Mouse (Mus musculus) liver, postnatal 0 days (tissue): ENCODE data around the gene Disp1. TPM values are rescaled to one million over a fixed set of nuclear protein-coding genes. Genes with fewer than 3 reads are reported as not detected.

Experiments
- ATAC-seq: fragments of 200-750 bp; cut with Nextera tagmentation; 2 replicates; pipeline ENCODE4 v1.8.0; 2017; ENCODE audit warnings: mild to moderate bottlenecking, moderate library complexity
- DNase-seq: peaks from one replicate; pipeline ENCODE4 v3.0.0-alpha.2; 2016
- H3K27ac ChIP-seq: fragments of 300-500 bp; sonication (generic); 2 replicates; pipeline ENCODE4 v1.5.1; 2014; ENCODE audit warnings: antibody characterized with exemption, moderate library complexity, mild to moderate bottlenecking, low read depth
- H3K27me3 ChIP-seq: fragments of 300-500 bp; sonication (generic); 2 replicates; pipeline ENCODE4 v1.6.1; 2014; ENCODE audit warnings: low read length, control low read depth, mixed read lengths; ENCODE audit not compliant: insufficient read depth
- H3K36me3 ChIP-seq: fragments of 300-500 bp; sonication (generic); replicated peaks from 2 replicates; pipeline ENCODE4 v1.6.1; 2014; ENCODE audit warnings: mild to moderate bottlenecking, control low read depth, low read length, moderate library complexity, mixed read lengths; ENCODE audit not compliant: insufficient read depth
- H3K4me1 ChIP-seq: fragments of 300-500 bp; sonication (generic); 2 replicates; pipeline ENCODE4 v1.6.1; 2014; ENCODE audit warnings: antibody characterized with exemption, mild to moderate bottlenecking, control low read depth; ENCODE audit not compliant: insufficient read depth
- H3K4me2 ChIP-seq: fragments of 300-500 bp; sonication (generic); 2 replicates; pipeline ENCODE4 v1.6.1; 2014; ENCODE audit warnings: low read depth, mild to moderate bottlenecking, low read length, moderate library complexity, mixed read lengths
- H3K4me3 ChIP-seq: fragments of 300-500 bp; sonication (generic); 2 replicates; pipeline ENCODE4 v1.5.1; 2014; ENCODE audit warnings: low read depth, low read length
- H3K9ac ChIP-seq: fragments of 300-500 bp; sonication (generic); replicated peaks from 2 replicates; pipeline ENCODE4 v1.6.1; 2014; ENCODE audit warnings: mild to moderate bottlenecking, moderate library complexity
- H3K9me3 ChIP-seq: fragments of 300-500 bp; sonication (generic); 2 replicates; pipeline ENCODE4 v1.6.1; 2016; ENCODE audit warnings: mild to moderate bottlenecking, control low read depth, low read length, mixed read lengths
- CTCF ChIP-seq: sonication (generic); IDR thresholded peaks from 2 replicates; pipeline ENCODE4 v1.5.1; 2016; ENCODE audit warnings: antibody characterized with exemption, low read depth
- EP300 ChIP-seq: IDR thresholded peaks from 2 replicates; pipeline ENCODE4 v1.6.1; 2016; ENCODE audit warnings: antibody characterized with exemption, low read depth, mild to moderate bottlenecking
- WGBS: fragments of 180-500 bp; shearing (Covaris S2); extraction: QIAGEN DNeasy Blood & Tissue Kit; methylation state at CpG from one replicate; pipeline ENCODE4 v1.1.7; 2014; ENCODE audit not compliant: insufficient replicate concordance; 5-methylcytosine and 5-hydroxymethylcytosine counted together
- polyA plus RNA-seq: library from polyadenylated mRNA; unstranded; fragments of >200 nt; fragmentation: Nextera tagmentation; extraction: Ambion mirVana; gene quantifications from 2 replicates; pipeline ENCODE4 v1.2.1, GENCODE M21; 2015

Disp1 gene
- polyA plus RNA-seq, 1 experiment from 2014 or later = 1.9 TPM

GRCm38 (mm10) chr1:183212757-183213211, 8.5 kb downstream of the Disp1 start:
- Histone ChIP-seq H3K27me3 (no peaks in the 10 kb centered on the region), H3K9ac (no peak overlapping the region), H3K9me3 (no peaks in the 10 kb centered on the region), H3K4me2 (no peak overlapping the region), H3K4me1 (no peaks in the 10 kb centered on the region), H3K36me3 (no peaks in the 10 kb centered on the region), H3K4me3 (no peak overlapping the region), H3K27ac (no peak overlapping the region)
- ATAC-seq (no peak), DNase-seq (no peak)
- TF ChIP-seq EP300 = no peak
- WGBS = 56% methylated on average over 6 of the region's 6 CpGs

GRCm38 (mm10) chr1:183210115-183210514, 11.2 kb downstream of the Disp1 start:
- H3K36me3 ChIP-seq = no peaks in the 10 kb centered on the region
- TF ChIP-seq EP300 (no peak), CTCF (no peak)
- no peak overlapping the region for H3K4me2 ChIP-seq
- WGBS = 85% methylated on average over 8 of the region's 8 CpGs
- DNase-seq = no peak
- H3K27me3 ChIP-seq = no peaks in the 10 kb centered on the region
- no peak overlapping the region for H3K27ac ChIP-seq
- H3K4me1 ChIP-seq = no peaks in the 10 kb centered on the region
- ATAC-seq = no peak
- no peak overlapping the region for H3K4me3 ChIP-seq
- H3K9me3 ChIP-seq = no peaks in the 10 kb centered on the region
- H3K9ac ChIP-seq = no peak overlapping the region

DNA sequence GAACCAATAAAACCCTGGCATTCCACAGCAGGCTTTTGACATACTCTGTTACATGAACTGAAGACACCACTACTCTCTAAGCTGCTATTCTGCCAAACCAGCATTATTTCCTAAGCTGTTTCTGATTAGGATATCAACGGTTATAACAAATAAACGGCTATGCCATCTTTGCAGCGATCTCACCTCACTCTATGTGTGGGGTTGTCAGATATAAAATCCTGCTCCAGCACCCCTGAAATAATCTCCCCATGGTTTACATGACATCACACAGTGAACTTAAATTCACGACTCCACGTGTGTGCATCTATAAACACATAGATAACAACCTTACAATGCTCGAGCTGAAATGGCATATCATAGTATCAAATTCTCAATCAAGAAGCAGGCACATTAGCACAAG, 13.7 kb downstream of the Disp1 start:
- TF ChIP-seq EP300 = no peak
- no peak for TF ChIP-seq CTCF
- Histone ChIP-seq H3K9ac (no peak overlapping the region), H3K27me3 (no peaks in the 10 kb centered on the region), H3K27ac (no peak overlapping the region), H3K36me3 (no peaks in the 10 kb centered on the region), H3K4me1 (no peaks in the 10 kb centered on the region), H3K4me3 (no peak overlapping the region), H3K9me3 (no peaks in the 10 kb centered on the region), H3K4me2 (no peak overlapping the region)
- WGBS = 64% methylated on average over 6 of the region's 6 CpGs
- ATAC-seq (no peak), DNase-seq (no peak)

DNA sequence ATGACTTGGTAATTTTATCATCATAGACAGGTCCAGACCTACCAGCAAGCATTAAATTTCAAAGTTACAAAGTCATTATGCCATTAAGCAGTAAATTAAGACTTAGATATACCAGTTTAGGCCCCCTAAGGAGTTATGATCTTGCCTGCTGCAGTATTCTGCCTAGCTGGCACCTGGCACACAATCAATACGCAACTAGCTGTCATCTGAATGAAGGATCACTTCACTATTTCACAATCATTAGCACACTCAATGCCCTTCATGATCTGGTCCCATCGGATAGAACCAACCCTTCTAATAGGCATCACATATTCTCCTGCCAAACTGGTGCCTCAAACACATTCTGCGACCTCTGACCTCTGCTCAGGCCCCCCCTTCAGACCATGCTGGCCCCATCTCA, 14.2 kb downstream of the Disp1 start:
- Histone ChIP-seq H3K27me3 (no peaks in the 10 kb centered on the region), H3K4me3 (no peak overlapping the region), H3K9ac (no peak overlapping the region), H3K4me2 (no peak overlapping the region), H3K9me3 (no peaks in the 10 kb centered on the region), H3K27ac (no peak overlapping the region), H3K4me1 (no peaks in the 10 kb centered on the region), H3K36me3 (no peaks in the 10 kb centered on the region)
- ATAC-seq (peak; percentile 35; the same call in 1 of the 2 replicates), DNase-seq (no peak)
- 77% methylated on average over 3 of the region's 3 CpGs for WGBS
- TF ChIP-seq CTCF (no peak), EP300 (no peak)

GRCm38 (mm10) chr1:183200926-183201325, 20.4 kb downstream of the Disp1 start:
- H3K36me3 ChIP-seq = no peaks in the 10 kb centered on the region
- H3K4me1 ChIP-seq = no peaks in the 10 kb centered on the region
- no peak overlapping the region for H3K4me3 ChIP-seq
- WGBS = 83% methylated on average over 5 of the region's 5 CpGs
- DNase-seq = no peak
- H3K27ac ChIP-seq = no peak overlapping the region
- H3K27me3 ChIP-seq = no peaks in the 10 kb centered on the region
- ATAC-seq = no peak
- no peaks in the 10 kb centered on the region for H3K9me3 ChIP-seq
- H3K9ac ChIP-seq = no peak overlapping the region
- TF ChIP-seq CTCF (no peak), EP300 (no peak)
- H3K4me2 ChIP-seq = no peak overlapping the region

DNA sequence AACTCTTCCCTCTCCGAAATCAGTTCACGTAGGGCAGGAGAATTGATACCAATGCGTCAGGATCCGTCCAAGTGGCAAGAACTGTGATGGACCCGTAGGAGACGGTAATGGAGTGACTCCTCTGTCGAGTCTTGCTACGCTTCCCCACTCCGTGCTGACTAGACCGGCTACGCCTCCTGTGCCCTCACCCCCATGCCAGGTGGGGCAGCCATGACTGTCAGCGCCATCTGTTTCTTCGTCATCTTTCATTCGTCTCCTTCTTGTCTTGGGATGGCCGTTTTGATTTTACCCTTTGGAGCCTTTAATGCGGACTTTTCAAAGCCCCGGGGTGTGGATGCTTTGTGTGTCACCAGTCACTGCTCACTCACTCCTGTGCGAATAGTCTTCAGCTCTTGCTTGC, 26.6 kb downstream of the Disp1 start:
- ATAC-seq (no peak), DNase-seq (no peak)
- WGBS = 90% methylated on average over 18 of the region's 18 CpGs
- Histone ChIP-seq H3K9ac (no peak overlapping the region), H3K4me3 (no peak overlapping the region), H3K4me1 (no peaks in the 10 kb centered on the region), H3K27me3 (no peaks in the 10 kb centered on the region), H3K27ac (no peak overlapping the region), H3K9me3 (no peaks in the 10 kb centered on the region), H3K4me2 (no peak overlapping the region), H3K36me3 (no peaks in the 10 kb centered on the region)
- TF ChIP-seq EP300 (no peak), CTCF (no peak)

DNA sequence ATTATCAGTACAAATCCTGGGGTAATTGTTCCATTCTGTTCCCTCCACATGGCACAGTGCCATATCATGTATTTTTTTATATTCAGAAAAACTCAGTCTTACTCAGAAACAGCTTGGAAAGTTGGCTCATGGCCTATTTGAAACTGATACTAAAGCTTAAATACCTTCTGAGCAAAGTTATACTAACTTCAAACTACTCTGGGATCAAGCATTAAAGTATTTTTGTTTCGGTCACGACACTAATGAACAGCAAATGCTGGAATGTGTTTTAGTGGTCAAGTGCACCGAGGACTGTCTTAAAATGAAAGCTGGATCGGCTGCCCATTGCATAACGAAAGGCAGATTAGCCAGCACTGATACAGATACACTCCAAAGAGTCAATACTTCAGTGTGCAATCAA, 27.2 kb downstream of the Disp1 start:
- no peak for DNase-seq
- TF ChIP-seq CTCF (no peak), EP300 (no peak)
- ATAC-seq = no peak
- Histone ChIP-seq H3K27ac (no peak overlapping the region), H3K4me2 (no peak overlapping the region), H3K9ac (no peak overlapping the region), H3K4me3 (no peak overlapping the region), H3K4me1 (no peaks in the 10 kb centered on the region), H3K27me3 (no peaks in the 10 kb centered on the region), H3K9me3 (no peaks in the 10 kb centered on the region), H3K36me3 (no peaks in the 10 kb centered on the region)
- 79% methylated on average over 5 of the region's 5 CpGs for WGBS
